Comparison of ENCODE assay signal across 9 mouse cellular contexts in the genomic region with DNA sequence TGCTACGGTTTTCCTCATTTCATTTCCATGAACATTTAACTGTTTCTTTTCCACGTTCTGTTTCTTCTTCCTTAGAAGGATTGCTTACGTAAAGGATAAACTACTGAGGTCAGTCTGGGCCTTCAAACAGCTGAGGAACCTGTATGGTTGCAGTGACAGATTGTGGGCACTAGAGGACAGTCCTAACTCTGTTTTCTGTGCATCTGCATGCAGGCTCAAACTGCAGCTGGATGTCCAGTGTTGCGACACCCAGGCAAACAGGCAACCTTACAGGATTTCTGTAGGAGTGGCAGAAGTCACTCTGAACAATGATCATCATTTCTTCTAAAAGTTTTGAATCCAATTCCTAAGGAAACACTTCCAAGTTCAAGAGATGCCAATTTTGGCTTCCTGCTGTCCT. TPM values are rescaled to one million over a fixed set of nuclear protein-coding genes. Genes with fewer than 3 reads are reported as not detected.
DNase-seq lines count a peak whose midpoint lies in the region; ATAC-seq lines count a peak whose summit lies in the region.
"Had no signal": no experiment of that assay in that cellular context is flagged by ENCODE, and none has a peak within 500 bp of the region (broad histone marks: within the 10 kb centered on the region; RNA-seq: fewer than 3 reads in every experiment).

No protein-coding gene starts in this region.

- H3K4me1 ChIP-seq in hindbrain, embryonic 10.5 days (replicated peaks), result no peaks in the 10 kb centered on the region
- no peaks in the 10 kb centered on the region for H3K4me1 ChIP-seq in hindbrain, embryonic 13.5 days (replicated peaks)
- peaks cover 7% of the 10 kb centered on the region for H3K4me1 ChIP-seq in liver, embryonic 13.5 days (replicated peaks)

- DNase-seq in hindbrain, embryonic 10.5 days (ENCODE audit: low spot score), result peak; percentile 20
- DNase-seq in CD4-positive helper T cell, adult 2 months (ENCODE audit: low read depth, low spot score), result peak; percentile 35
- DNase-seq in adipocyte (ENCODE audit: low spot score) (peak; percentile 92), MN1 (ENCODE audit: low spot score) (no peak)
- peak; percentile 28 for DNase-seq in liver, embryonic 13.5 days
- DNase-seq in right cerebral cortex, postnatal 10 days (ENCODE audit: low spot score in 2 of 2), result no peak
- DNase-seq in neural tube, embryonic 10.5 days (ENCODE audit: extremely low spot score, low spot score), result no peak

- H3K4me2 ChIP-seq in hindbrain, embryonic 13.5 days, result no peak overlapping the region
- H3K4me2 ChIP-seq in liver, embryonic 13.5 days, result no peak overlapping the region

- WGBS in hindbrain, embryonic 10.5 days, result 67% methylated on average over 4 of the region's 4 CpGs
- 63% methylated on average over 4 of the region's 4 CpGs for WGBS in hindbrain, embryonic 13.5 days
- WGBS in liver, embryonic 13.5 days (ENCODE audit: insufficient replicate concordance), result 50% methylated on average over 4 of the region's 4 CpGs

- no peaks in the 10 kb centered on the region for H3K9me3 ChIP-seq in hindbrain, embryonic 10.5 days
- no peaks in the 10 kb centered on the region for H3K9me3 ChIP-seq in hindbrain, embryonic 13.5 days
- no peaks in the 10 kb centered on the region for H3K9me3 ChIP-seq in liver, embryonic 13.5 days (replicated peaks)

- no peak overlapping the region for H3K4me3 ChIP-seq in hindbrain, embryonic 10.5 days
- H3K4me3 ChIP-seq in hindbrain, embryonic 13.5 days, result no peak overlapping the region
- H3K4me3 ChIP-seq in liver, embryonic 13.5 days (replicated peaks), result no peak overlapping the region
- H3K4me3 ChIP-seq: erythroblast, embryonic 14.5 days had no signal

- ATAC-seq in hindbrain, embryonic 13.5 days (ENCODE audit: low FRiP score), result no peak
- peak; percentile 43; the same call in 1 of the 2 replicates for ATAC-seq in liver, embryonic 13.5 days (ENCODE audit: low read depth)

- no peak overlapping the region for H3K27ac ChIP-seq in hindbrain, embryonic 10.5 days
- H3K27ac ChIP-seq in hindbrain, embryonic 13.5 days, result no peak overlapping the region
- no peak overlapping the region for H3K27ac ChIP-seq in liver, embryonic 13.5 days

- no peak overlapping the region for H3K9ac ChIP-seq in hindbrain, embryonic 13.5 days
- H3K9ac ChIP-seq in liver, embryonic 13.5 days, result no peak overlapping the region

- no peaks in the 10 kb centered on the region for H3K27me3 ChIP-seq in hindbrain, embryonic 10.5 days (ENCODE audit: insufficient read depth, poor library complexity, severe bottlenecking)
- H3K27me3 ChIP-seq in hindbrain, embryonic 13.5 days, result no peaks in the 10 kb centered on the region
- H3K27me3 ChIP-seq in liver, embryonic 13.5 days, result no peaks in the 10 kb centered on the region

- H3K36me3 ChIP-seq in hindbrain, embryonic 10.5 days, result peaks cover 42% of the 10 kb centered on the region
- H3K36me3 ChIP-seq in hindbrain, embryonic 13.5 days, result peaks cover 16% of the 10 kb centered on the region
- H3K36me3 ChIP-seq in liver, embryonic 13.5 days, result peaks cover 2% of the 10 kb centered on the region; the same call in 1 of the 2 replicates

RNA-seq across cellular contexts. Expression of a gene that starts 5.3 kb away (rescaled TPM):
- 11.5 and 13.0 TPM in 2 replicates for polyA plus RNA-seq in hindbrain, embryonic 10.5 days (2016; fragmentation: Nextera tagmentation; extraction: Ambion mirVana)
- 18.0 and 18.2 TPM in 2 replicates for polyA plus RNA-seq in hindbrain, embryonic 13.5 days (2015; fragmentation: Nextera tagmentation; extraction: Ambion mirVana)
- polyA plus RNA-seq in liver, embryonic 13.5 days (2015; fragmentation: Nextera tagmentation; extraction: Ambion mirVana), result 4.1 and 4.3 TPM in 2 replicates

RNA-seq across cellular contexts. Expression of a gene that starts 27.2 kb away (rescaled TPM):
- polyA plus RNA-seq in hindbrain, embryonic 10.5 days (2016; fragmentation: Nextera tagmentation; extraction: Ambion mirVana), result 50.3 and 50.4 TPM in 2 replicates
- 15.1 and 16.2 TPM in 2 replicates for polyA plus RNA-seq in hindbrain, embryonic 13.5 days (2015; fragmentation: Nextera tagmentation; extraction: Ambion mirVana)
- polyA plus RNA-seq in liver, embryonic 13.5 days (2015; fragmentation: Nextera tagmentation; extraction: Ambion mirVana), result 3.4 and 4.3 TPM in 2 replicates

Comparison
In these comparisons a context has a peak if more than half of its experiments do, and no peak if none do; other contexts are left out.
1. DNase-seq: peak in hindbrain, embryonic 10.5 days (single experiment), CD4-positive helper T cell, adult 2 months (single experiment), adipocyte (single experiment) and liver, embryonic 13.5 days (single experiment); none in right cerebral cortex, postnatal 10 days (0 of 2), MN1 (single experiment) and neural tube, embryonic 10.5 days (single experiment).